Mouse (Mus musculus): Measurements from ENCODE around the gene Tnfaip8l1. TPM values are rescaled to one million over a fixed set of nuclear protein-coding genes. Genes with fewer than 3 reads are reported as not detected.

The Tnfaip8l1 gene
- polyA plus RNA-seq, 1 experiment from 2014 or later = 7.9 TPM

DNA sequence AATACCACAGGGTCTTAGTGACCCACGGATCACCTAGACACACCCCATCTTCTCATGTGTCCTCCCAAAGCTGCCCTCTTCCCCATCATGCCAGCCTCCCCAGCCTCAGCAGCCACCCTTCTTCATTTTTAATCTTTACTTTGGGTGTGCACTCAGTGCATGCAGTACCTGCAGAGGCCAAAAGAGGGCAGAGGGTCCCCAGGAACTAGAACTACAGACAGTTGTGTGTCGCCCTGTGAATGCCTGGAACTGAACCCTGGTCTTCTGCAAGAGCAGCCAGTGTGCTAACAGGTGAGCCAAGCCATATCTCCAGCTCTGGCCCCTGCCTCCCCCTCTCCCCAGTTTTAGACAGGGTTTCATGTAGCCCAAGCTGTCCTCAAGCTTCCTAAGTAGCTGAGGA is 34.6 kb downstream of the Tnfaip8l1 start:
- Histone ChIP-seq H3K4me2 (no peak overlapping the region), H3K9ac (no peak overlapping the region), H3K4me1 (replicated peaks) (no peaks in the 10 kb centered on the region), H3K9me3 (no peaks in the 10 kb centered on the region), H3K36me3 (peaks cover 93% of the 10 kb centered on the region), H3K4me3 (no peak overlapping the region), H3K27ac (no peak overlapping the region), H3K27me3 (no peaks in the 10 kb centered on the region)
- ATAC-seq (ENCODE audit: low FRiP score) = no peak
- WGBS = 66% methylated on average over 2 of the region's 2 CpGs

DNA sequence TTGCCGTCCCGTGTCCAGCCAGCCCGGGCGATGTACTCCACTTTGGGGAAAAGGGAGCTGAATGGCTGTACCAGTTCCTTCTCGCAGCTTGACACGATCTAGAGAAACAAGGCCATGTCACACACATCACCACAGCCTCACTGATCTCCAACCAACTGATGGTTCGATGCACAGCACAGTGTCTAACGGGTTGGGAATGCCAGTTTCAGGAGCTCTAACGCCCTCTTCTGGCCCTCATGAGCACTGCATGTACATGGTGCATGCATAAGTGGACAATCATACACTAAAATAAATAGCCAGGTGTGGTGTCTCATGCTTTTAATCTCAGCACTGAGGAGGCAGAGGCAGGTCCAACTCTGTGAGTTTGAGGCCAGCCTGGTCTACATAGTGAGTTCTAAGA is 38.3 kb downstream of the Tnfaip8l1 start:
- 80% methylated on average over 9 of the region's 9 CpGs for WGBS
- Histone ChIP-seq H3K4me2 (no peak overlapping the region), H3K4me3 (no peak overlapping the region), H3K9me3 (no peaks in the 10 kb centered on the region), H3K9ac (no peak overlapping the region), H3K27me3 (no peaks in the 10 kb centered on the region), H3K4me1 (replicated peaks) (no peaks in the 10 kb centered on the region), H3K36me3 (peaks cover 93% of the 10 kb centered on the region), H3K27ac (no peak overlapping the region)
- ATAC-seq (ENCODE audit: low FRiP score) = no peak

DNA sequence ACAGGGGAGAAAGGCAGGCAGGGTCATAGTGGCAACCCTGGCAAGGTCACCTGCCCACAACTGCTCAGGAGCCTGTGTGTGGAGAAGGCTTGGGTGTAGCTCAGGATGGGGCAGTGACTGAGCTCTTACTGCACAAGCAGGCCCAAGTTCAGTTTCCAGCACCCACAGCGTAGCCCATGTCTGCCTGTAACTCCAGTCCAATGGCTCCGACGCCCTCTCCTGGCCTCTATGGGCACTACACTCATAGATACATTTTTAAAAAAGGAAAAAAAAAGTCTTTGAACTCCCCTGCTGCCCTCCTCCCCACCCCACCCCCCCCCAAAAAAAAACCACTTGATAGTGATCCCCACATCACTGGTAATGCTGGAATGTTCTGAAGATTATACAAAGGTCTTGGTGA is 39.4 kb downstream of the Tnfaip8l1 start:
- Histone ChIP-seq H3K27me3 (no peaks in the 10 kb centered on the region), H3K4me1 (replicated peaks) (no peaks in the 10 kb centered on the region), H3K27ac (no peak overlapping the region), H3K4me3 (no peak overlapping the region), H3K4me2 (no peak overlapping the region), H3K36me3 (peaks cover 93% of the 10 kb centered on the region), H3K9ac (no peak overlapping the region), H3K9me3 (no peaks in the 10 kb centered on the region)
- ATAC-seq (ENCODE audit: low FRiP score) = no peak
- 65% methylated on average over 3 of the region's 3 CpGs for WGBS

DNA sequence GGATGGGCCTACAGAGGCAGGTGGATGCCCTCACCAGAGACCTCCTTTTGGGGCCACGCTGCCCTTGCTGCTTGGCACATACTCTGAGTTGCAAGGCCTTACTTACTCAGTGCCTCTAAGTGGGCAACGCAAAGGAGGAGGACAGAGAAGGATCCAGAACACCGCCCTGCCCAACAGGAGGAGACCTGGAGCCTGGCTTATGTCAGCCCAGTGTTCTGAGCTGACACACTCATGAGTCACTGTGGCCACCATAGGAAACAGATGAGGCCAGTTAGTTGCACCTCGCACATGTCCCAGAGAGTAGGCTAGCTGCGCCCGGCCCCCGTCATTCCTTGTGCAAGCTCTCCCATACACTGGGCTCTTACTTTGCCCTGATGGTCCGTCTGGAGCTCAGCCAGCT is 40.2 kb downstream of the Tnfaip8l1 start:
- H3K4me3 ChIP-seq = no peak overlapping the region
- H3K4me1 ChIP-seq (replicated peaks) = no peaks in the 10 kb centered on the region
- no peaks in the 10 kb centered on the region for H3K9me3 ChIP-seq
- 95% methylated on average over 8 of the region's 8 CpGs for WGBS
- peaks cover 93% of the 10 kb centered on the region for H3K36me3 ChIP-seq
- H3K27ac ChIP-seq = no peak overlapping the region
- H3K27me3 ChIP-seq = no peaks in the 10 kb centered on the region
- H3K9ac ChIP-seq = no peak overlapping the region; the same call in 1 of the 2 replicates
- no peak overlapping the region for H3K4me2 ChIP-seq
- ATAC-seq (ENCODE audit: low FRiP score) = no peak

DNA sequence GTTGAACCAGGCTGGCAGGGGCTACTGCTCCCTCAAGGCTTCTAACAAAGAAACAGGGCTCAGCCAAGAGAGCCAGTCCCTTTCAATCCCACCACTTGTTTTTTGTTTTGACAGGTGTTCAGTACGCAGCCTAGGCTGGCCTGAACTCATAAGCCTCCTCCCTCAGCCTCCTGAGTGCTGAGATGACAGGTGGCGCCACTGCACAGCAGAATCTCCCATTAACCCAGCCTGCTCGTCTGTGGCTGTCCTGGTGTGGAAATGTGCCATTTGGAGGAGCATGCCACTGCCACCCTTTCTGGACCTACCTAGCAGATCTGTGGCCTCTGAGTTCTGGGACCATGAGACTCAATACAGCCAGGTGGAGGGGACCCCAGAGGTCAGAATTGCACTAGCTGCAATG is 41.5 kb downstream of the Tnfaip8l1 start:
- Histone ChIP-seq H3K27me3 (no peaks in the 10 kb centered on the region), H3K4me2 (no peak overlapping the region), H3K9ac (no peak overlapping the region), H3K4me1 (replicated peaks) (no peaks in the 10 kb centered on the region), H3K36me3 (peaks cover 93% of the 10 kb centered on the region), H3K9me3 (no peaks in the 10 kb centered on the region), H3K4me3 (no peak overlapping the region), H3K27ac (no peak overlapping the region)
- WGBS = 68% methylated on average over 3 of the region's 3 CpGs
- no peak for ATAC-seq (ENCODE audit: low FRiP score)

DNA sequence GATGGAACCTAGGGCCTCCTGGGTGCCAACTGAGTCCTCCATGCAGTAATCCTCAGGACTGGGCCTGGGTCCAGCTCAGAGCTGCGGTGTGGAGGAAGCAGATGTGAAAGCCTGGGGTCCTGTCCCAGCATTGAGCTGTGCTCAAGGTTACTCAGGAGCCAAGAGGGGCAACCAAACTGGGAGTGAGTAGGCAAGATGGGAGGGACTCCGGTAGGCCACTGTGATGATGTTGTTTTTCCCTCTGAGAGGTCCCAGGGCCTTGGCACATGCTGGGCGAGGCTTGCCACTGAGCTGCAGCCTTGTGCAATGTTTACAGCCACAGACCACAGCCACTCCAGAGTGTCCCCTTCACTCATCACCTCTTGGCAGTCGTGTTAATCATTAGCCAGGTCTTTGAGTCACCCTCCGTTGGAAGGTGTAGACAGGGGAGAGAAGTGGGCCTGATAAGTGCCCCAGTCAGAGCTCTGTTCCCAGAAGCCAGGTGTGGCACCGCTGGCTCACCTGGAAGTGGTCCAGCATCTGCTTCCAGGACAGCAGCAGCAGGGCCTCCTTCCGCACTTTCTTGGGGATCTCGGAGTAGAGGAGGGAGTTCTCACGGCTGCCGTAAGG is 44.1 kb downstream of the Tnfaip8l1 start:
- H3K9me3 ChIP-seq = no peaks in the 10 kb centered on the region
- 91% methylated on average over 10 of the region's 10 CpGs for WGBS
- H3K4me2 ChIP-seq = no peak overlapping the region
- H3K9ac ChIP-seq = no peak overlapping the region
- no peak for ATAC-seq (ENCODE audit: low FRiP score)
- no peaks in the 10 kb centered on the region for H3K27me3 ChIP-seq
- H3K27ac ChIP-seq = no peak overlapping the region
- H3K4me1 ChIP-seq (replicated peaks) = no peaks in the 10 kb centered on the region
- H3K36me3 ChIP-seq = peaks cover 100% of the 10 kb centered on the region
- no peak overlapping the region for H3K4me3 ChIP-seq

DNA sequence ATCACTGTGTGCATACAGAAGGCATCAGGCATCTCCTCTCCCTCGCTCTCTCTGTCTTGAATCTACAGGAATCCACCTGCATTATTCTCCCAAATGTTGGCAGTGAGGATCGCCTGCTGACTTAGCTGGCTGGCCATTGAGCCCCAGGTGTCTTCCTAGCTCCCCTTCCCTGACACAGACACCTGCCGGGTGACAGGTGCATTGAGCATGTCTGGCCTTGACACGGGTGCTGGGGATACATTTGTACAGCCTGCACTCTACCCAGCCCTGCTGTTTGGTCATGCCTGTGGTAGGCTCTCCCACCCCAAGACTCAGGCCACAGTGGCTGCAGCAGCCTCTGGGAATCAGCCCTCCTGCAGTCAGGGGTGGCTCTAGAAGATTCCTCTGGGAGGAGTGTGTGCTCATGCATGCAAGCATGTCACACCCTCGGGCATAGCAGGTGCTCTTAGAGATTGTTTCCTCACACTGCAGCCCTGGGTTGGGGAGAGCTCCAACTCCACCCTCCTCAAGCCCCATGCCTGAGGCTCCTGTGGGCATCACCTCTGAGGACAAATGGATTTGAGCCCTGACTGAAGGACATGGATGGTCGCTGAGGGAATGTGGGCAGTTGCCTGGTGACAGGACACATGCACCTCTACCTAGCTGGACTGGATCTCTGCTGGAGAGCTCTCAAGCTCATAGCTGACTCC is 44.9 kb downstream of the Tnfaip8l1 start:
- H3K9ac ChIP-seq = no peak overlapping the region
- no peak overlapping the region for H3K4me2 ChIP-seq
- H3K27ac ChIP-seq = no peak overlapping the region
- ATAC-seq (ENCODE audit: low FRiP score) = no peak
- WGBS = 87% methylated on average over 6 of the region's 6 CpGs
- no peaks in the 10 kb centered on the region for H3K4me1 ChIP-seq (replicated peaks)
- no peaks in the 10 kb centered on the region for H3K9me3 ChIP-seq
- H3K4me3 ChIP-seq = no peak overlapping the region
- H3K36me3 ChIP-seq = peaks cover 100% of the 10 kb centered on the region
- H3K27me3 ChIP-seq = no peaks in the 10 kb centered on the region

DNA sequence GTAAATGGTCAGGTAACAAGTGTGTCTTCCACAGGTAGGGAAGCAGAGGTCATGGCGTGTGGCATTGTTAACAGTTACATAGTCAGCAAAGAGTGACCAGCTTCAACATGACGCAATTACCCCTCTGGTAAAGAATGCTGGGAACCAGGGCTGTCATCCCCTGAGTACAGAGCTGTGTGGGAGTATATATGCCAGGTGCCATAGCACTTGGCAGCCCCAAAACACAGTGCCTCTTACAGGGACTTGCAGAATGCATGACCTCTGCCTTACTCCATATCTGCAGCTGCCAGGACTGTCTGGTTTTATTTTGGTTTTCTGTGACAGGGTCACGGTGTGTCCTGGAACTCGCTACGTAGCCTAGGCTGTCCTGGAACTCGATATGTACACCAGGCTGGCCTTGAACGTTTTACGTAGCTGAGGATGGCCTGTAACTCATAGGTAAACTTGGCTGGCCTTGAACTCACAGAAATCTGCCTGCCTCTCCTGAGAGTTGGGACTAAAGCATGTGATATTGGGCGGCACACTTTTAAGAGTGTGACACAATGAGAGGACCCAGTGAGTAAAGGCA is 45.8 kb downstream of the Tnfaip8l1 start:
- H3K4me1 ChIP-seq (replicated peaks) = peaks cover 7% of the 10 kb centered on the region

DNA sequence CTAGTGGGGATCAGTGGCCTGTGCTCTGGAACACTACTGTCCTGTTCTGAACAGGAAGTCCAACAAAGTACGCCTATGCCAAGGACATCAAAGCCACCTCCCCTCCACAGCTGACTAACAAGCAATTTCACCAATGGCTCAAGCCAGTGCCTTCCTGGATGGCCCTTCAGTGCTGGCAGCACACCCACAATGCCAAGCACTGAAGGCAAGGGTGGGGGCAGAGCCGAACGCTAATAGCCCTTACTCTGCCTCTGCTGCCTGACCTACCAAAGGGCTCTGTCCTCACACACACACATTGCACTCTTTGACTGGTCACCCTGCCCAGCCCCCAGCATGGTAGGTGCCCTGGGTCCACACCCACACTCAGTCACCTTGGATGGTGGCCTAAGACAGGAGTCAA is 46.5 kb downstream of the Tnfaip8l1 start:
- no peak overlapping the region for H3K27ac ChIP-seq
- peak overlapping the region; percentile 35; the same call in 1 of the 2 replicates for H3K9ac ChIP-seq
- no peaks in the 10 kb centered on the region for H3K9me3 ChIP-seq
- peaks cover 8% of the 10 kb centered on the region for H3K4me1 ChIP-seq (replicated peaks)
- H3K4me2 ChIP-seq = no peak overlapping the region
- WGBS = 97% methylated on average over 3 of the region's 3 CpGs
- peaks cover 85% of the 10 kb centered on the region for H3K36me3 ChIP-seq
- H3K27me3 ChIP-seq = no peaks in the 10 kb centered on the region
- no peak for ATAC-seq (ENCODE audit: low FRiP score)
- no peak overlapping the region for H3K4me3 ChIP-seq

More for the DNA sequence above, 45.8 kb downstream of the Tnfaip8l1 start:
- no peak overlapping the region for H3K9ac ChIP-seq
- WGBS = 96% methylated on average over 9 of the region's 9 CpGs
- no peaks in the 10 kb centered on the region for H3K9me3 ChIP-seq
- H3K4me2 ChIP-seq = no peak overlapping the region
- no peak overlapping the region for H3K27ac ChIP-seq
- H3K4me3 ChIP-seq = no peak overlapping the region
- H3K27me3 ChIP-seq = no peaks in the 10 kb centered on the region
- H3K36me3 ChIP-seq = peaks cover 93% of the 10 kb centered on the region
- no peak for ATAC-seq (ENCODE audit: low FRiP score)

DNA sequence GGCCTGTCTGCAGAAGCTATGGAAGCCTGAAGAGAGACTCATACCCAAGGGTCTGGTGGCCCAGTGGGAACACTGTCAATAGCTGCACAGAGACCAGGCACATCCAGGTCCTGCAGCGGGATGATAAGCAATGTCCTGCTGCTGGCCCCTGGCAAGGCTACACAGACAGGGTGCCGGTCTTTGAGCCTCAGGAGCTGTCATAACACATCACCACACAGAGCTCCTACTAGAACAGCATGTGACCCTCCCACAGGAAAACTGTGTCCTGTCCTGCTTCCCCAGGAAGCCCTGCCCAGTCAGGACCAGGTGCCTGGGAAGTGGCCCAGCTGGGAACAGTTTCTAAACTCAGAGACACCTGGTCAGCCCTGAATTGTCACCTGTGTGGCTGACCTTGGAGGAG is 48.8 kb downstream of the Tnfaip8l1 start:
- Histone ChIP-seq H3K27ac (no peak overlapping the region), H3K4me1 (replicated peaks) (peaks cover 26% of the 10 kb centered on the region), H3K9ac (no peak overlapping the region), H3K27me3 (no peaks in the 10 kb centered on the region), H3K4me3 (no peak overlapping the region), H3K4me2 (no peak overlapping the region), H3K36me3 (peaks cover 62% of the 10 kb centered on the region), H3K9me3 (no peaks in the 10 kb centered on the region)
- 75% methylated on average over 2 of the region's 2 CpGs for WGBS
- ATAC-seq (ENCODE audit: low FRiP score) = no peak

DNA sequence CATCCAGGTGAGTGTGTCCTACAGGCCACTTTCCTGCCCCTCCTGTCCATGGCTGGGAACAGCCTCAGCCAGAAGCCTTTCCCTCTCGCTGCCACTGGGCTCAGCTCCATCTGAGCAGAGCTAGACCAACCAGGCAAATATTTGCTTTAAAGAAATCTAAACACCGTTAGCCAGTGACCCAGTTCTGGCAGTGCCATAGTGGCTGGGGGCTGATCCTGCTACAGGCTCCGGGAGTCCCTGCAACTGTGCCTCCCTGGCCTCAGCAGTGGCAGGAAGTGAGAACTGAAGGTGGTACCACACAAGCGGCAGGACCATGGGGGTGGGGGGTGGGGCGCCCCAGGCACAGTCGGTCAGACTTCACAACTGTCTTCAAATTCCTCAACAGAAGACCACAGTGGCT is 50.4 kb downstream of the Tnfaip8l1 start:
- no peak for ATAC-seq (ENCODE audit: low FRiP score)
- Histone ChIP-seq H3K27me3 (no peaks in the 10 kb centered on the region), H3K9ac (no peak overlapping the region), H3K4me1 (replicated peaks) (peaks cover 42% of the 10 kb centered on the region), H3K27ac (no peak overlapping the region), H3K36me3 (peaks cover 46% of the 10 kb centered on the region), H3K9me3 (no peaks in the 10 kb centered on the region), H3K4me2 (no peak overlapping the region), H3K4me3 (no peak overlapping the region)
- 77% methylated on average over 6 of the region's 6 CpGs for WGBS

DNA sequence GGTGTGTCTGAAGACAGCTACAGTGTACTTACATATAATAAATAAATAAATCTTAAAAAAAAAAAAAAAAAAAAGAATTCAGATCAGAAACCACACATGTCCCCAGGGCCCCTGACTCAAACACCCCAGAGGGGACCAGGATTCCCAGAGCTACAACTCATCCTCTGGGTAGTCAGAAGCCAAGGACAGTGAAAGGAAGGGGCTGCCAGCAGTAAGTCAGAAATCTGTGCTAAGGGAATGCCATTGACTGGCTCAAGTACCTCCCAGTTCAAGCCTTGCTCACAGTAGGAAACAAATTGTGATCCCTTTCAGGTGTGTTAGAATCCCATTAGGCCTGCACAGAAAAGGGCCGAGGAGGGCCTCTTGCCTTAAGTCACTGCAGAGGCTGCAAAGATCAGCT is 52.0 kb downstream of the Tnfaip8l1 start:
- H3K4me2 ChIP-seq = no peak overlapping the region
- peaks cover 49% of the 10 kb centered on the region for H3K4me1 ChIP-seq (replicated peaks)
- peaks cover 31% of the 10 kb centered on the region for H3K36me3 ChIP-seq
- H3K9me3 ChIP-seq = no peaks in the 10 kb centered on the region
- no peaks in the 10 kb centered on the region for H3K27me3 ChIP-seq
- WGBS = 79% methylated on average over 1 of the region's 1 CpGs
- no peak for ATAC-seq (ENCODE audit: low FRiP score)
- no peak overlapping the region for H3K4me3 ChIP-seq
- H3K9ac ChIP-seq = no peak overlapping the region
- H3K27ac ChIP-seq = no peak overlapping the region

DNA sequence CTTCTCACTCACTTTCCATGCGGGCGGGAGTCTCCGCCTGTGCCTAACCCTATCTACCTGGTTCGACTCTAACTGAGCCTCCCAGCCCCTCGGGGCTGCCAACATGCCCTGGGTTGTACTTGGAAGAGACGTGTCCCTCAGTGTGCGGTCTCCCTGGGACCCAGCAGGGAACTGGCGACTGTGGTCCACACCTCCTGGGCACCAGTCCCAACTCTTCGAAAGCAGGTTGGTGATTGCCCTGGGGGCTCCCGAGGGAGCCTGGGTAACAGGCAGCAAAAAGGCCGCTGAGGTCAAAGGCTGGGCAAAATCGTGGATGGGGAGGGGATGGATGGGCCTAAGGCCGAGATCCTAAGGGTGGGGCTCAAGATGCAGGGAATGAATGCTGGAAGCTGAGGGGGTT is 55.4 kb downstream of the Tnfaip8l1 start:
- ATAC-seq (ENCODE audit: low FRiP score) = no peak
- peaks cover 51% of the 10 kb centered on the region for H3K4me1 ChIP-seq (replicated peaks)
- H3K9ac ChIP-seq = peak overlapping the region; percentile 91
- no peaks in the 10 kb centered on the region for H3K9me3 ChIP-seq
- H3K36me3 ChIP-seq = no peaks in the 10 kb centered on the region; the same call in 1 of the 2 replicates
- no peak overlapping the region for H3K27ac ChIP-seq
- H3K4me2 ChIP-seq = peak overlapping the region; percentile 95
- H3K4me3 ChIP-seq = peak overlapping the region; percentile 83
- WGBS = 69% methylated on average over 13 of the region's 13 CpGs
- H3K27me3 ChIP-seq = no peaks in the 10 kb centered on the region
